Mouse (Mus musculus): ENCODE data around the gene Bicdl1. TPM values are rescaled to one million over a fixed set of nuclear protein-coding genes. Genes with fewer than 3 reads are reported as not detected.

The Bicdl1 gene
- polyA plus RNA-seq (2021; fragmentation: Nextera tagmentation), result 14.7 TPM in 2 replicates
- long read RNA-seq, experiment 1, transcript Bicdl1-203 (3 exons, 1,874 nt), result minor isoform, 5 of 18 reads
- long read RNA-seq, experiment 1, transcript Bicdl1-210 (1 exons, 1,620 nt), result major isoform, 6 of 18 reads
- long read RNA-seq, experiment 1, partial matches to known transcripts, result 2 of 18 reads
- long read RNA-seq, experiment 1, other reads (novel, unspliced or antisense), result 5 of 18 reads
- long read RNA-seq, experiment 2, partial matches to known transcripts, result 5 of 35 reads
- long read RNA-seq, experiment 2, other reads (novel, unspliced or antisense), result 19 of 35 reads

GRCm38 (mm10) chr5:115731001-115731731 lies at the start of gene Bicdl1:
Gene Bicdl1, minus strand, starts transcription at chr5:115731621.

GRCm38 (mm10) chr5:115631505-115632357 lies 99.7 kb downstream of the Bicdl1 start, which contains the start of gene Rab35:
Gene Rab35, plus strand, starts transcription at chr5:115631908.

Small RNAs within 50 kb of the gene (microRNA-seq; reads per million reads assigned to microRNA genes)
- not detected for gene Mir7030

Other genes starting within 250 kb of the Bicdl1 start
- gene Sirt4, start 246.9 kb downstream of the Bicdl1 start, polyA plus RNA-seq (2021; fragmentation: Nextera tagmentation), result 5.8 and 6.6 TPM in 2 replicates
- 9.6 and 14.3 TPM in 2 replicates for gene Pxn, start 224.9 kb downstream of the Bicdl1 start, polyA plus RNA-seq (2021; fragmentation: Nextera tagmentation)
- gene Rplp0, start 172.2 kb downstream of the Bicdl1 start, polyA plus RNA-seq (2021; fragmentation: Nextera tagmentation), result 731 and 804 TPM in 2 replicates
- gene Gcn1l1, start 166.4 kb downstream of the Bicdl1 start, polyA plus RNA-seq (2021; fragmentation: Nextera tagmentation), result 21.9 and 26.2 TPM in 2 replicates
- gene Rab35, start 99.7 kb downstream of the Bicdl1 start, polyA plus RNA-seq (2021; fragmentation: Nextera tagmentation), result 6.4 and 8.0 TPM in 2 replicates
- gene Cit, start 113.7 kb upstream of the Bicdl1 start, polyA plus RNA-seq (2021; fragmentation: Nextera tagmentation), result 25.3 and 28.7 TPM in 2 replicates

Data from layer of hippocampus, adult 6 months (tissue).